In genomic region chr6:66923851-66924250, GRCm38 (mm10) we compare ENCODE assay signal across 24 mouse cellular contexts. TPM values are rescaled to one million over a fixed set of nuclear protein-coding genes. Genes with fewer than 3 reads are reported as not detected.
DNase-seq lines count a peak whose midpoint lies in the region; ATAC-seq and TF ChIP-seq lines count a peak whose summit lies in the region.
"Had no signal": no experiment of that assay in that cellular context is flagged by ENCODE, and none has a peak within 500 bp of the region (broad histone marks: within the 10 kb centered on the region; RNA-seq: fewer than 3 reads in every experiment).

No protein-coding gene starts in this region.

- peaks cover 54% of the 10 kb centered on the region for H3K4me1 ChIP-seq in kidney, adult 2 months (ENCODE audit: control insufficient read depth, insufficient read depth, low read length)
- no peaks in the 10 kb centered on the region for H3K4me1 ChIP-seq in kidney, postnatal 0 days (replicated peaks; ENCODE audit: insufficient read depth, low read length)
- peaks cover 43% of the 10 kb centered on the region for H3K4me1 ChIP-seq in limb, embryonic 10.5 days
- peaks cover 1% of the 10 kb centered on the region; the same call in 1 of the 2 replicates for H3K4me1 ChIP-seq in midbrain, embryonic 10.5 days
- H3K4me1 ChIP-seq: embryonic facial prominence, embryonic 15.5 days; hindbrain, embryonic 13.5 days had no signal

- ATAC-seq in kidney, postnatal 0 days (replicated peaks; ENCODE audit: low FRiP score, low read depth): no peak
- ATAC-seq: CD4-positive, CD25-positive, alpha-beta regulatory T cell, adult 4 months; forebrain, embryonic 14.5 days; forebrain, postnatal 0 days; hindbrain, embryonic 16.5 days had no signal

- no peak overlapping the region for H3K4me3 ChIP-seq in kidney, adult 2 months (ENCODE audit: insufficient read depth, low read depth, low read length)
- no peak overlapping the region for H3K4me3 ChIP-seq in kidney, postnatal 0 days (replicated peaks; ENCODE audit: low read depth, low read length)
- no peak overlapping the region for H3K4me3 ChIP-seq in limb, embryonic 10.5 days
- no peak overlapping the region for H3K4me3 ChIP-seq in midbrain, embryonic 10.5 days
- H3K4me3 ChIP-seq: embryonic facial prominence, embryonic 12.5 days; embryonic facial prominence, embryonic 15.5 days; gastrocnemius, adult 2 months; heart, embryonic 13.5 days; hindbrain, embryonic 10.5 days; hindbrain, embryonic 13.5 days had no signal

- H3K9ac ChIP-seq in kidney, postnatal 0 days (ENCODE audit: low read depth, low read length): no peak overlapping the region
- H3K9ac ChIP-seq: embryonic facial prominence, embryonic 12.5 days; embryonic facial prominence, embryonic 15.5 days; forebrain, postnatal 0 days; heart, embryonic 13.5 days; hindbrain, embryonic 13.5 days had no signal

- no peaks in the 10 kb centered on the region for H3K36me3 ChIP-seq in kidney, adult 2 months (ENCODE audit: control insufficient read depth, insufficient read depth, low read length)
- H3K36me3 ChIP-seq in kidney, postnatal 0 days (ENCODE audit: insufficient read depth, low read length): no peaks in the 10 kb centered on the region
- no peaks in the 10 kb centered on the region for H3K36me3 ChIP-seq in limb, embryonic 10.5 days
- no peaks in the 10 kb centered on the region for H3K36me3 ChIP-seq in midbrain, embryonic 10.5 days
- H3K36me3 ChIP-seq: embryonic facial prominence, embryonic 12.5 days; embryonic facial prominence, embryonic 15.5 days; heart, embryonic 13.5 days; hindbrain, embryonic 10.5 days; hindbrain, embryonic 13.5 days had no signal

- peak overlapping the region; percentile 85 for H3K27ac ChIP-seq in kidney, adult 2 months (ENCODE audit: insufficient read depth, low read depth, low read length)
- peak overlapping the region; percentile 51 for H3K27ac ChIP-seq in kidney, postnatal 0 days
- H3K27ac ChIP-seq in limb, embryonic 10.5 days: no peak overlapping the region
- no peak overlapping the region for H3K27ac ChIP-seq in midbrain, embryonic 10.5 days (replicated peaks)
- H3K27ac ChIP-seq: embryonic facial prominence, embryonic 12.5 days; embryonic facial prominence, embryonic 15.5 days; gastrocnemius, adult 2 months; heart, embryonic 13.5 days; hindbrain, embryonic 10.5 days; hindbrain, embryonic 13.5 days had no signal

- no peak for TF ChIP-seq POLR2A in kidney, adult 2 months (IDR thresholded peaks at IDR 0.05; ENCODE audit: low read depth, low read length)

- DNase-seq in kidney, adult 2 months: no peak
- DNase-seq in kidney, adult 9 months: no peak
- no peak for DNase-seq in kidney, postnatal 0 days (ENCODE audit: low spot score)
- no peak for DNase-seq in kidney, postnatal 4 days
- DNase-seq in limb, embryonic 10.5 days (ENCODE audit: low spot score): peak; percentile 18
- no peak for DNase-seq in midbrain, embryonic 10.5 days (ENCODE audit: low spot score)
- DNase-seq: adrenal gland, adult 2 months; adrenal gland, postnatal 14 days; cerebellum, adult 11 months; cerebellum, adult 2 months; cerebellum, adult 9-11 months; cerebellum, postnatal 25 days; forebrain, postnatal 0 days; gastrocnemius, adult 2 months; gastrocnemius, postnatal 14 days; heart, adult 18-20 months had no signal

- WGBS in kidney, adult 2 months: 72% methylated on average over 4 of the region's 4 CpGs
- WGBS in kidney, postnatal 0 days: 79% methylated on average over 4 of the region's 4 CpGs
- 88% methylated on average over 4 of the region's 4 CpGs for WGBS in limb, embryonic 10.5 days
- WGBS in midbrain, embryonic 10.5 days: 89% methylated on average over 4 of the region's 4 CpGs

- no peaks in the 10 kb centered on the region for H3K27me3 ChIP-seq in kidney, adult 2 months (replicated peaks; ENCODE audit: control insufficient read depth, insufficient read depth, low read length)
- no peaks in the 10 kb centered on the region for H3K27me3 ChIP-seq in kidney, postnatal 0 days (ENCODE audit: insufficient read depth, low read length)
- H3K27me3 ChIP-seq in limb, embryonic 10.5 days (ENCODE audit: low read depth, poor library complexity, severe bottlenecking): no peaks in the 10 kb centered on the region
- H3K27me3 ChIP-seq in midbrain, embryonic 10.5 days (ENCODE audit: low read depth, poor library complexity, severe bottlenecking): no peaks in the 10 kb centered on the region
- H3K27me3 ChIP-seq: embryonic facial prominence, embryonic 12.5 days; embryonic facial prominence, embryonic 15.5 days; heart, embryonic 13.5 days; hindbrain, embryonic 13.5 days had no signal

- H3K4me2 ChIP-seq in kidney, postnatal 0 days (ENCODE audit: low read length): no peak overlapping the region
- H3K4me2 ChIP-seq: embryonic facial prominence, embryonic 12.5 days; embryonic facial prominence, embryonic 15.5 days; heart, embryonic 13.5 days; hindbrain, embryonic 13.5 days had no signal

- no peaks in the 10 kb centered on the region for H3K9me3 ChIP-seq in kidney, postnatal 0 days (replicated peaks; ENCODE audit: low read length)
- no peaks in the 10 kb centered on the region for H3K9me3 ChIP-seq in limb, embryonic 10.5 days (replicated peaks)
- H3K9me3 ChIP-seq in midbrain, embryonic 10.5 days (replicated peaks): no peaks in the 10 kb centered on the region
- H3K9me3 ChIP-seq: embryonic facial prominence, embryonic 12.5 days; embryonic facial prominence, embryonic 15.5 days; heart, embryonic 13.5 days; hindbrain, embryonic 10.5 days; hindbrain, embryonic 13.5 days had no signal

- no peak for TF ChIP-seq CTCF in kidney, adult 2 months (conservative IDR thresholded peaks at IDR 0.05; ENCODE audit: insufficient read depth, insufficient read length, low read depth, low read length)
- no peak for TF ChIP-seq CTCF in kidney, postnatal 0 days (IDR thresholded peaks at IDR 0.05; ENCODE audit: low read depth)

RNA-seq across cellular contexts. Expression of gene Gng12, which starts 27.7 kb away (rescaled TPM):
- 90.6 and 102 TPM in 2 replicates for polyA plus RNA-seq in kidney, adult 2 months (2012; rRNA removed)
- polyA plus RNA-seq in kidney, postnatal 0 days (2015; fragmentation: Nextera tagmentation; extraction: Ambion mirVana): 144 and 152 TPM in 2 replicates
- 61.2 and 73.9 TPM in 2 replicates for polyA plus RNA-seq in limb, embryonic 10.5 days (2016; fragmentation: Nextera tagmentation; extraction: Ambion mirVana)
- polyA plus RNA-seq in midbrain, embryonic 10.5 days (2016; fragmentation: Nextera tagmentation; extraction: Ambion mirVana): 42.8 and 50.3 TPM in 2 replicates

Comparison
In these comparisons a context has a peak if more than half of its experiments do, and no peak if none do; other contexts are left out.
1. H3K27ac ChIP-seq: peak in kidney, adult 2 months (single experiment) and kidney, postnatal 0 days (single experiment); none in limb, embryonic 10.5 days (single experiment) and midbrain, embryonic 10.5 days (single experiment).